Mouse (Mus musculus) adrenal gland, postnatal 36 days (tissue): ENCODE results near the gene Ror1. TPM values are rescaled to one million over a fixed set of nuclear protein-coding genes. Genes with fewer than 3 reads are reported as not detected.

ENCODE experiments used
- DNase-seq, 2 experiments: peaks; one replicate each; pipeline ENCODE4 v3.0.0; 2021; ENCODE audit warnings: mixed read lengths in 1 of 2
- total RNA-seq, 2 experiments: library from RNA; stranded (reverse); gene quantifications; 2 replicates each; pipeline ENCODE4 v1.2.3; 2021

The Ror1 gene
- total RNA-seq, 2 experiments from 2014 or later, result 4.8 to 6.8 TPM

- DNase-seq, result no peak
Measured at GRCm38 (mm10) chr4:100488447-100488846, 392.9 kb downstream of the Ror1 start.

Other genes starting within 250 kb of the Ror1 start
- 100 to 1,000 TPM in 1 of 2 experiments, 10 to 100 TPM in 1; 68.0 to 115 TPM for gene Pgm1, start 166.4 kb upstream of the Ror1 start, total RNA-seq
- gene Itgb3bp, start 166.0 kb upstream of the Ror1 start, total RNA-seq, result 1 to 10 TPM; 5.1 to 6.2 TPM